Mouse (Mus musculus) adrenal gland, postnatal 0 days (tissue): ENCODE results near the gene March8. TPM values are rescaled to one million over a fixed set of nuclear protein-coding genes. Genes with fewer than 3 reads are reported as not detected.

ENCODE experiments used
- polyA plus RNA-seq: library from polyadenylated mRNA; unstranded; fragments of >200 nt; fragmentation: Nextera tagmentation; extraction: Ambion mirVana; gene quantifications from 2 replicates; pipeline ENCODE4 v1.2.1, GENCODE M21; 2015

The March8 gene
- 30.4 and 38.6 TPM in 2 replicates for polyA plus RNA-seq

GRCm38 (mm10) chr6:116337835-116338501, at the start of gene March8:
Gene March8 (plus strand): TSS chr6:116338024.

Other genes starting within 250 kb of the March8 start
- 7.9 and 8.8 TPM in 2 replicates for gene Tmcc1, start 144.5 kb upstream of the March8 start, polyA plus RNA-seq
- gene Washc2, start 130.0 kb upstream of the March8 start, polyA plus RNA-seq = 31.3 and 35.8 TPM in 2 replicates
- 2.7 and 4.1 TPM in 2 replicates for gene Zfand4, start 73.8 kb upstream of the March8 start, polyA plus RNA-seq
- 1.9 and 3.4 TPM in 2 replicates for gene Alox5, start 123.2 kb downstream of the March8 start, polyA plus RNA-seq
- not detected in 2 replicates for gene Olfr211, start 151.1 kb downstream of the March8 start, polyA plus RNA-seq
- not detected in 2 replicates for gene Olfr212, start 168.5 kb downstream of the March8 start, polyA plus RNA-seq
- gene Olfr213, start 200.4 kb downstream of the March8 start, polyA plus RNA-seq = not detected in 2 replicates
- 0.30 and 0.39 TPM in 2 replicates for gene Gm5580, start 213.1 kb downstream of the March8 start, polyA plus RNA-seq
- not detected in 2 replicates for gene Olfr214, start 216.2 kb downstream of the March8 start, polyA plus RNA-seq
- not detected in 2 replicates for gene Olfr215, start 246.2 kb downstream of the March8 start, polyA plus RNA-seq